Mouse (Mus musculus): ENCODE measurements around the gene Clasp1.

DNA sequence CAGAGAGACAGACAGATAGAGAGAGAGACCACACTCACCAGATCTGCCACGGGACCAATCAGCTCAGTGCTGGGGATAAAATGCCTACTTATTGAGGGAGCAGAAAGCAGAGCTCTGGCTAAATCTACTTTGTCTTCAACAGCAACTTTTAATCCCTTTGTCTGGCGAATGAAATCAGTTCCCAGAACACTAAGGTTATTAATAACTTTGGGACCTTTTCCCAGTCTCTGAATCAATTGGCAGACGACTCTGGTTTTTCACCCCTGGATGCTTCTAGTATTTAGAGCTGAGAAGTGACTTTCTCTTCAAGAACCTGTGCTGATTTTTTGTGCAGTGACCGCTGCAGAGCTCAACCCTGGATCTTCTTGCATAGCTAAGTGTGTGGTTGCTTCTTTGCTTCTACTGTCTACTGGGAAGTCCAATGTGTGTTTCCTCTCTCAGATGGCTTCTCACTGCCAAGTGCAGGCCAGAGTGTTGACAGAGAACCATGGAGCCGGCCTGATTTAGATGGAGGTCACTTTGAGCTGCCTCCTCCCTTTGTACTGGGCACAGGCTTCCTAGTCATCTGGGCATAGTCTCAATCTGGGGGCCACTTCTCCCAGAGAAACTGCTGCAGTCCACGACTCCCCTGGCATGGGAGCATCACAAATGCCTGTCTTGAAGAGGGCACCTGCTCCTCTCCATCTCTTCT lies 29.6 kb upstream of the Clasp1 start:
- no peak for TF ChIP-seq CTCF (IDR thresholded peaks at IDR 0.05; ENCODE audit: insufficient read depth, low read length)
- TF ChIP-seq POLR2A (IDR thresholded peaks at IDR 0.05; ENCODE audit: borderline replicate concordance, extremely low read depth, low read depth, low read length) = no peak

Measured in lung, adult 2 months (tissue).